ENCODE assay signal across 24 mouse cellular contexts in genomic region chr1:80159586-80159985, GRCm38 (mm10). TPM values are rescaled to one million over a fixed set of nuclear protein-coding genes. Genes with fewer than 3 reads are reported as not detected.
"Had no signal": no experiment of that assay in that cellular context is flagged by ENCODE, and none has a peak within 500 bp of the region (broad histone marks: within the 10 kb centered on the region; RNA-seq: fewer than 3 reads in every experiment).

No protein-coding gene starts in this region.

- H3K27me3 ChIP-seq: heart, embryonic 12.5 days; hindbrain, embryonic 13.5 days; intestine, embryonic 15.5 days; limb, embryonic 13.5 days; limb, embryonic 15.5 days; liver, embryonic 12.5 days had no signal

- DNase-seq: gastrocnemius, adult 2 months; gastrocnemius, postnatal 10 days; gastrocnemius, postnatal 25 days; heart, postnatal 10 days; kidney, adult 18-20 months; kidney, adult 8-10 months; kidney, postnatal 10 days; kidney, postnatal 25 days; kidney, postnatal 4 days had no signal

- H3K4me1 ChIP-seq: heart, embryonic 10.5 days; heart, embryonic 12.5 days; hindbrain, embryonic 13.5 days; intestine, embryonic 15.5 days; limb, embryonic 13.5 days; limb, embryonic 15.5 days; liver, embryonic 12.5 days had no signal

- H3K9ac ChIP-seq: heart, embryonic 12.5 days; hindbrain, embryonic 13.5 days; intestine, embryonic 15.5 days; limb, embryonic 13.5 days; limb, embryonic 15.5 days; liver, embryonic 12.5 days; liver, embryonic 14.5 days had no signal

- ATAC-seq: hindbrain, embryonic 16.5 days; inflammation-experienced regulatory T-cells, adult 6 months; intestine, embryonic 15.5 days; intestine, postnatal 0 days; liver, embryonic 12.5 days had no signal

- H3K4me2 ChIP-seq: heart, embryonic 12.5 days; hindbrain, embryonic 13.5 days; intestine, embryonic 15.5 days; limb, embryonic 13.5 days; limb, embryonic 15.5 days; liver, embryonic 12.5 days had no signal

- H3K27ac ChIP-seq: gastrocnemius, adult 2 months; heart, embryonic 10.5 days; hindbrain, embryonic 13.5 days; intestine, embryonic 15.5 days; layer of hippocampus, adult 2 months; left cerebral cortex, adult 2 months; limb, embryonic 13.5 days; limb, embryonic 15.5 days; liver, embryonic 12.5 days; liver, embryonic 14.5 days had no signal

- H3K36me3 ChIP-seq: heart, embryonic 10.5 days; heart, embryonic 12.5 days; hindbrain, embryonic 13.5 days; intestine, embryonic 15.5 days; limb, embryonic 13.5 days; limb, embryonic 15.5 days; liver, embryonic 12.5 days had no signal

- H3K4me3 ChIP-seq: gastrocnemius, adult 2 months; heart, embryonic 10.5 days; heart, embryonic 12.5 days; hindbrain, embryonic 13.5 days; intestine, embryonic 15.5 days; layer of hippocampus, adult 2 months; left cerebral cortex, adult 2 months; limb, embryonic 13.5 days; limb, embryonic 15.5 days; liver, embryonic 12.5 days had no signal

- H3K9me3 ChIP-seq: heart, embryonic 10.5 days; heart, embryonic 12.5 days; hindbrain, embryonic 13.5 days; intestine, embryonic 15.5 days; limb, embryonic 13.5 days; limb, embryonic 15.5 days; liver, embryonic 12.5 days had no signal

RNA-seq across cellular contexts. Expression of gene Fam124b, which starts 58.7 kb away (rescaled TPM):
- total RNA-seq: hematopoietic stem cell, adult 5-6 weeks; liver, adult 2 months had no signal
- polyA plus RNA-seq: liver, adult 2 months; liver, embryonic 12.5 days; liver, embryonic 14.5 days had no signal
